Mouse (Mus musculus) heart, embryonic 10.5 days (tissue): ENCODE results near the gene Olfr1033. TPM values are rescaled to one million over a fixed set of nuclear protein-coding genes. Genes with fewer than 3 reads are reported as not detected.
A peak's percentile ranks its signal among the peaks of the same experiment; 100 is the strongest.
"Not testable (repeated sequence)": the region's sequence is repeated elsewhere in the genome, so short reads cannot be mapped to it uniquely, and the experiment has no call there.

ENCODE experiments used
- DNase-seq: peaks from one replicate; pipeline ENCODE4 v3.0.0-alpha.2; 2017; ENCODE audit warnings: low spot score
- H3K27ac ChIP-seq: fragments of 300-500 bp; sonication (generic); 2 replicates; pipeline ENCODE4 v1.5.1; 2016; ENCODE audit warnings: mild to moderate bottlenecking
- H3K27me3 ChIP-seq: fragments of 300-500 bp; sonication (generic); 2 replicates; pipeline ENCODE4 v1.6.1; 2016; ENCODE audit warnings: mild to moderate bottlenecking; ENCODE audit not compliant: poor library complexity, insufficient read depth, severe bottlenecking
- H3K36me3 ChIP-seq: fragments of 300-500 bp; sonication (generic); 2 replicates; pipeline ENCODE4 v1.6.1; 2016; ENCODE audit warnings: mild to moderate bottlenecking, moderate library complexity
- H3K4me1 ChIP-seq: fragments of 300-500 bp; sonication (generic); 2 replicates; pipeline ENCODE4 v1.6.1; 2016; ENCODE audit warnings: mild to moderate bottlenecking
- H3K4me3 ChIP-seq: fragments of 300-500 bp; sonication (generic); 2 replicates; pipeline ENCODE4 v1.5.1; 2016; ENCODE audit warnings: mild to moderate bottlenecking, moderate library complexity
- H3K9me3 ChIP-seq: fragments of 300-500 bp; sonication (generic); 2 replicates; pipeline ENCODE4 v1.6.1; 2016; ENCODE audit warnings: mild to moderate bottlenecking, moderate library complexity
- WGBS: fragments of 180-500 bp; shearing (Covaris S2); methylation state at CpG from one replicate; pipeline ENCODE4 v1.1.7; 2016; 5-methylcytosine and 5-hydroxymethylcytosine counted together
- polyA plus RNA-seq: library from polyadenylated mRNA; unstranded; fragments of >200 nt; fragmentation: Nextera tagmentation; extraction: Ambion mirVana; gene quantifications from 2 replicates; pipeline ENCODE4 v1.2.1, GENCODE M21; 2016

Olfr1033 gene
- 0.21 TPM in 1 of 2 replicates, not detected in the other for polyA plus RNA-seq

DNA sequence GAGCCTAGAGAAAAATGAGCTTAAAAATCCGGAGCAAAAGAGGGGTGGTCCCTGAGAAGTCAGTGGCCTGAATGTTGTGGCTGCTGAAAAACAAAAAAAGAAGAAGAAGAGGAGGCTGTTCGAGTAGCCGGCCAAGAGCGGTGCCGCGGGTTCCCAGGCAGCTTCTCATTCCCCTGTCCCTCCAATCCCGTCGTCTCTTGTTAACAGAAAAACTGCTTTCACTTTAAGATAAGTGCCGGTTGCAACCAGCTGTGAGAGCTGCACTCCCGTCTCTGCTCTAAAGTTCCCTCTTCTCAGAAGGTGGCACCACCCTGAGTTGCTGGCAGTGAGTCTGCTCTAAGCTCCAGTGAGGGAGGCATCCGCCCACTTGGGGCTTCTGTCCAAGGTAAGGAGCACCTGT, at the start of gene Olfr1033:
TSS of gene Olfr1033 (plus strand) at position 228 of the 400 bp plus-strand sequence.
- 1% methylated on average over 11 of the region's 11 CpGs for WGBS
- not testable (repeated sequence) for H3K27me3 ChIP-seq, H3K9me3 ChIP-seq, H3K4me1 ChIP-seq, H3K27ac ChIP-seq, H3K36me3 ChIP-seq, DNase-seq
- H3K4me3 ChIP-seq = peak within 1 kb of the TSS; percentile 49

DNA sequence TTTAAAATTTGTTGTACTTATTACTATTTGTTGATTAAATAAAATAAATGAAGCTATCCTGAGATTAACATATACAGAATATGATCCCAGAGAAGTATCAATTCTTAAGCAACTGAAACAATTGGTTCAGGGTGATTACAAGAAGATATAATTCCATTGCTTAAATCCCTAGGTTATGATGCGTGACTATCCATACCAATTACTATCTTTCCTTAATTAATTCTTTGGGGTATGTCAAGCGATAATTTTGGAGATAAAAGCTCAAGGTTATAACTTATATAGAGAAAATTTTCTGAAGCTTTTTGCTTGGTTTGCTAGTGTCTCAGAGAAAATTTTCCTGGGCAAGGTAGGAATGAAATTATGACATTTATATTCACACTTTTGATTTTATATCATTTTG, 46.8 kb upstream of the Olfr1033 start, which contains the start of gene Olfr1029:
TSS of gene Olfr1029 (plus strand) at position 301 of the 400 bp plus-strand sequence.
- DNase-seq = no peak
- Histone ChIP-seq H3K27ac (no peak within 1 kb of the TSS), H3K9me3 (no peaks in the 10 kb centered on the region), H3K4me1 (no peaks in the 10 kb centered on the region), H3K36me3 (no peaks in the 10 kb centered on the region), H3K27me3 (no peaks in the 10 kb centered on the region), H3K4me3 (no peak within 1 kb of the TSS)
- 73% methylated on average over 2 of the region's 2 CpGs for WGBS

DNA sequence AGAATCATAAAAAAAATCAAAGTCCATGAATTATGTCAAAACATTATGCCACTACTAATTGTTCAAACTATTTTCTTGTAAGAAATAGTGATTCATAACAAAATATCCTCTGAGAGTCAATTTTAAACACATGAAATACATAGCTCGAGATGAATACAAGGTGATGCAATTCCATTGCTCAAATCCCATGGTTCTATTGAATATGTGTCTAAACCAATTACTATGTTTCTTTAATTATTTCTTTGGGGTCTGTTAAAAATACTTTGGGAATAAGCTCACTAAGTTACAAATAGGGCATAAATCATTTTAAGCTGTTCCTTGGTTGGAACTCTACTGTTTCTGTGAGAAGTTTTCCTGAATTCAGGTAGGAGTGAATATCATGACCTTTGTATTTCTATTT, 41.5 kb upstream of the Olfr1033 start, which contains the start of gene Olfr1030:
TSS of gene Olfr1030 (plus strand) at position 301 of the 400 bp plus-strand sequence.
- Histone ChIP-seq H3K9me3 (no peaks in the 10 kb centered on the region), H3K27ac (no peak within 1 kb of the TSS), H3K36me3 (no peaks in the 10 kb centered on the region), H3K27me3 (no peaks in the 10 kb centered on the region), H3K4me1 (no peaks in the 10 kb centered on the region), H3K4me3 (no peak within 1 kb of the TSS)
- WGBS = 67% methylated on average over 1 of the region's 1 CpGs
- no peak for DNase-seq

DNA sequence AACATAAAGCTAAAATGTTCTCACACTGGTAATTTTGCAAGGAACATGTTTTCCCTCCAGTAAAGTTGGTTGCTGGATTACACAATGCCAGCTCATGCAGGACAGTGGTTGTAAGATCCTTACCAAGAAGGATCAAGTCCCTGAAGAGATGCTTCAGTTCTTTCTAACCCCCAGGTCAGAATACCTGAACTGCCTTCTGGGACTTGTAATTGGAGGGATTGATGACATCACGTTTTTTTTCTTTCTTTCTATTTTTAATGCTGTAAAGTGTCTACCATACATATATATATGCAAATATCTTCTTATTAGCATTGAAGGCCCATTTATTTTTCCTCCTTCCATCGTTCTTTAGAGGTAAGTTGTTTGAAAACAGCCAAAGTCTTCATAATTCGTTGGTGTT, 30.4 kb upstream of the Olfr1033 start, which contains the start of gene Olfr1031:
TSS of gene Olfr1031 (plus strand) at position 301 of the 400 bp plus-strand sequence.
- no peak within 1 kb of the TSS for H3K27ac ChIP-seq
- no peaks in the 10 kb centered on the region for H3K4me1 ChIP-seq
- H3K36me3 ChIP-seq = no peaks in the 10 kb centered on the region
- no peak within 1 kb of the TSS for H3K4me3 ChIP-seq
- H3K9me3 ChIP-seq = no peaks in the 10 kb centered on the region
- WGBS = 58% methylated on average over 3 of the region's 3 CpGs
- no peak for DNase-seq
- H3K27me3 ChIP-seq = no peaks in the 10 kb centered on the region

DNA sequence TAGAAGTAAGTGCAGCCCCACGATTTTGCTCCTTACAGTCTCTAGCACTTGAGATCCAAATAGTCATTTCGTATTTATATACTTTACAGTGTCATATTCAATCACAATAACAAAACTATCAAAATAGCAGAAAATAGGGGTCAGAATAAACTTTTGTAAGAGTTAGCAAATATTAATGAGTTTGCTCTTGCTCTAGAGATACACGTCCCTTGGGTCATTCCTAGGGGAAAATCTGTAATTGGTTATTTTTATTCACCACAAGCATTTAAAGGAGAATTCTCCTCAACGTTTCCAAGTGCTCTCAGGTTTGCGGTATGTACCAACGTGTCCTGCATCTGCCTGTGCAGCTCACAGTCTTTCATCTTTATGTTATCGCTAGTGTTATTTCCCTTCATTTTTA, 15.2 kb upstream of the Olfr1033 start, which contains the start of gene Olfr1032:
TSS of gene Olfr1032 (plus strand) at position 301 of the 400 bp plus-strand sequence.
- Histone ChIP-seq H3K27ac (no peak within 1 kb of the TSS), H3K4me3 (no peak within 1 kb of the TSS), H3K4me1 (no peaks in the 10 kb centered on the region), H3K9me3 (no peaks in the 10 kb centered on the region), H3K36me3 (no peaks in the 10 kb centered on the region), H3K27me3 (no peaks in the 10 kb centered on the region)
- WGBS = 83% methylated on average over 7 of the region's 7 CpGs
- DNase-seq = no peak

DNA sequence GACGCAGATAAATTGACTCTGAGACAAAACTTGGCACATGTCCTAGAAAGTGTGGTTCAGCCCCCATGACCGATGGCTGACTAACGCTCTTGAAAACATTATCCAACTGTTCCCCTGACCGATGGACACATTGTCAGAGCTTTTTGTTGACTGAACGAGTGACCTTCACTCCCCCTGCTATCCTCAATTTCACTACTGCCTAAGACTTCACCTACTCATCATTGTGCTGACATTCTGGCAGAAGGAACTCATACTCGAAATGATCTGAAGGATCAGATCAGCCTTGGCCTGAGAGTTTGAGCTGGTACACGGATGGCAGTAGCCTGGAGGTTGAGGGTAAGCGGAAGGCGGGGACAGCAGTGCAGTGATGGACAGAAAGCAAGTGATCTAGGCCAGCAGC, 1.1 kb downstream of the Olfr1033 start:
- not testable (repeated sequence) for H3K27me3 ChIP-seq, H3K9me3 ChIP-seq, H3K4me1 ChIP-seq, DNase-seq, H3K27ac ChIP-seq, H3K36me3 ChIP-seq, H3K4me3 ChIP-seq
- 63% methylated on average over 7 of the region's 9 CpGs for WGBS

DNA sequence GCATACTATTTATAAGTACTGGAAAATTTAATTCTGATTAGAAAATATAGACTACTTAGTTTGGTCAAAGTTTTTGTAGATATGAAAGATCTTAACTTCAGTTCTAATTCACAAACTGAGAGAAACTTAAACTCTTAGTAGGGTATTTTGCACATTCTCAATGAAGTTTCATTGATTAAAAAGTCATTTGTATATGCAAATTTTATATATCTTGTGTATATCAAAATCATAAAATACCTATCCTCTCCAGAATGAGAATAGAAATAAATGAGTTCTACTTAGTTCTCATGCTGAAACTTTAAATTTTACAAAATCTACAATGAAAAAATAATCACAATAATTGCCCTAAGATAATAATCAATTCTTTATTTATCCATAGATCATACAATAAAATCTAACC, 25.1 kb downstream of the Olfr1033 start, which contains the start of gene Olfr1034:
TSS of gene Olfr1034 (plus strand) at position 301 of the 400 bp plus-strand sequence.
- H3K27me3 ChIP-seq = no peaks in the 10 kb centered on the region
- no peak within 1 kb of the TSS for H3K4me3 ChIP-seq
- H3K36me3 ChIP-seq = no peaks in the 10 kb centered on the region
- no peaks in the 10 kb centered on the region for H3K9me3 ChIP-seq
- no peak within 1 kb of the TSS for H3K27ac ChIP-seq
- H3K4me1 ChIP-seq = no peaks in the 10 kb centered on the region
- DNase-seq = no peak

DNA sequence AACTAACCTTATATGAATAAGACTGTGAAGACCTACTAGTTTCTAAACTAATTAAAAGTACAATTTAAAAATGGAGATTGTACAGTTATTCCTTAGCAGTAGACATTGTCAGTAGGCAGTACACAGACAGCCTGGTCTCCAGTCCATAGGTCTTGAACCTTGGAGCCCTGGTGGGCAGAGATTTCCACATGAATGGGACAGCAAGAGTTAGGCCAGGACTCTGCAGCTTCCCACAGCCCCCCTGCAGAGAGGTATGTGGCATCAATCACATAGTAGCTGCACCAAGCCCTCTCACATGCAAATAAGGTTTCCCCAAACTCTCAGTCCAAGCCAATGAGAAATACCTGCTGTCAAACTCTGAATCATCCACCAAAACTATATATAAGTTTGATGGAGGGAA, 30.3 kb downstream of the Olfr1033 start:
- not testable (repeated sequence) for H3K27ac ChIP-seq, H3K27me3 ChIP-seq, H3K9me3 ChIP-seq, H3K36me3 ChIP-seq, DNase-seq, H3K4me1 ChIP-seq, H3K4me3 ChIP-seq

DNA sequence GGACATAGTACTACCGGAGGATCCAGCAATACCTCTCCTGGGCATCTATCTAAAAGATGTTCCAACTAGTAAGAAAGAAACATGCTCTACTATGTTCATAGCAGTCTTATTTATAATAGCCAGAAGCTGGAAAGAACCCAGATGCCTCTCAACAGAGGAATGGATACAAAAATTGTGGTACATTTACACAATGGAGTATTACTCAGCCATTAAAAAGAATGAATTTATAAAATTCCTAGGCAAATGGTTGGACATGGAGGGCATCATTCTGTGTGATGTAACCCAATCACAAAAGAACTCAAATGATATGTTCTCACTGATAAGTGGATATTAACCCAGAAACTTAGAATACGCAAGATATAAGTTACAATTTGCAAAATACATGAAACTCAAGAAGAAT, 43.3 kb downstream of the Olfr1033 start:
- 86% methylated on average over 2 of the region's 2 CpGs for WGBS
- H3K9me3 ChIP-seq, H3K36me3 ChIP-seq, H3K27ac ChIP-seq, H3K27me3 ChIP-seq, H3K4me3 ChIP-seq, DNase-seq, H3K4me1 ChIP-seq: not testable (repeated sequence)

DNA sequence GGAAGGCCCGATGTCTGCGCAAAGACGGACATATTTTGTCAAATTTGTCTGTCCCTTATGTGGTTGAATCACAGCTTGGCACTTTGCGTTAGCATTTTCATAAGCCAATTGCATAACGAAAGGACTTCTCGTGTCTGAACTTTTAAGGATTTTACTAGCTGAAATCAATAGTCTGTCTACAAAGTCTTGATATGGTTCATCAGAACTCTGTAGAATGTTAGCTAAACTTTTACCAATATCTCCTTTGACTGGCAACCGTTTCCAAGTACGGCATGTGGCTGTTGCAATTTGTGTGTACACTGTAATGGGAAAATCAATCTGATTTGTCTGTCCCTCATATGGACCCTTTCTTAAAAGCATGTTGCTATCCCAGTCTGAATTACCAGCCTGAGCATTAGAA, 49.8 kb downstream of the Olfr1033 start:
- Histone ChIP-seq H3K27me3 (no peaks in the 10 kb centered on the region), H3K27ac (no peak overlapping the region), H3K4me3 (no peak overlapping the region), H3K9me3 (no peaks in the 10 kb centered on the region), H3K4me1 (no peaks in the 10 kb centered on the region), H3K36me3 (no peaks in the 10 kb centered on the region)
- DNase-seq = no peak
- WGBS = 95% methylated on average over 8 of the region's 8 CpGs

DNA sequence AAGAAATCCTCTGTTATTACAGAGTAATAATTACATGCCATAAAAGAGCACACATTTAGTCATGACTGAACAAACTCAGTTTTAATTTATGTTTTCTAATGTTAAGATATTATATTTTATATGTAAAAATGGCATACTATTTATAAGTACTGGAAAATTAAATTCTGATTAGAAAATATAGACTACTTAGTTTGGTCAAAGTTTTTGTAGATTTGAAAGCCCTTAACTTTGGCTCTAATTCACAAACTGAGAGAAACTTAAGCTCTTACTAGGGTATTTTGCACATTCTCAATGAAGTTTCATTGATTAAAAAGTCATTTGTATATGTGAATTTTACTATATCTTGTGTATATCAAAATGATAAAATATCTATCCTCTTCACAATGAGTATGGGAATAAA, 53.3 kb downstream of the Olfr1033 start, which contains the start of gene Olfr1036:
TSS of gene Olfr1036 (plus strand) at position 301 of the 400 bp plus-strand sequence.
- H3K27ac ChIP-seq, H3K36me3 ChIP-seq, DNase-seq, H3K4me3 ChIP-seq, H3K4me1 ChIP-seq, H3K9me3 ChIP-seq, H3K27me3 ChIP-seq: not testable (repeated sequence)

DNA sequence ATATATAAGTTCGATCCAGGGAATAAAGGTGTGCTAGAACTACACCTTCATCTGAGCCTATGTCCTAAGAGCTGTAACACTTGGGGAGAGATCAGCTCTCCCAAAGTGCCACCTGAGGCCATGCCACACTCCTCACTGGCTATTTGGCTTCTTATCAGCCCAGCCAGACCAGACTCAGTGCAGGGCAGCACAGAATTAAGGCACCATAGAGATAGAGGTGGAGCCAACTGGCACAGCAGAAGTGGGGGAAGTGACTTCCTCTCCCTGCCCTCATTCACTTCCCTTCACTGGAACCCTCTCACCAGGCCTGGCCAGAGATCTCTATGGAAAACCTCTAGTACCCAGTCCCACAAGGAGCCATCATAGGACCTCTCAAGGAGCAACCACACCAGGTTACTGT, 60.0 kb downstream of the Olfr1033 start:
- WGBS = 78% methylated on average over 1 of the region's 1 CpGs

DNA sequence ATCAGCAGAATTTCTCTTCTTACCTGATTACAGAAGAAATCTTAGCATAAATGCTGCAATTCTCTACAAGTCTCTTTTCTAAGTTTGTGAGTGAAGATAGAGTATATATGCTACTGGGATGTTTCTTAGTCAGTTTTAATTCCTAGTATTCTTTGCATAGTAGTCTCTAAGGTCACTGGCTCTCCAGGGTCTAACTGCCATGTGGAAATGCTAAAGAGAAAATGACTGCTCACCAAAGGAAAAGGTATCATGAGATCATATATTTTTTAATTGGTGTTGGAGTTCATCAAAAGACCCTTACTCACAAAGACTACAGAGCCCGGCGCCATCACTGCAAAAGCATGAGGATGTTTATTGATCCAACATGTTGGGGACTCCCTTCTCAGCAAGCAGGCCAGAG, 66.9 kb downstream of the Olfr1033 start, which contains the start of gene Olfr1037:
TSS of gene Olfr1037 (minus strand) at position 101 of the 400 bp plus-strand sequence.
- Histone ChIP-seq H3K36me3 (no peaks in the 10 kb centered on the region), H3K4me3 (no peak within 1 kb of the TSS), H3K27ac (no peak within 1 kb of the TSS), H3K9me3 (no peaks in the 10 kb centered on the region), H3K27me3 (no peaks in the 10 kb centered on the region), H3K4me1 (no peaks in the 10 kb centered on the region)
- 93% methylated on average over 2 of the region's 2 CpGs for WGBS
- no peak for DNase-seq

More for the DNA sequence above, 60.0 kb downstream of the Olfr1033 start:
- H3K9me3 ChIP-seq, H3K36me3 ChIP-seq, H3K27ac ChIP-seq, H3K4me1 ChIP-seq, H3K4me3 ChIP-seq, DNase-seq, H3K27me3 ChIP-seq: not testable (repeated sequence)
